Mouse (Mus musculus): ENCODE data around the gene Gm10696.
"Not testable (repeated sequence)": the region's sequence is repeated elsewhere in the genome, so short reads cannot be mapped to it uniquely, and the experiment has no call there.

Gene Gm10696

DNA sequence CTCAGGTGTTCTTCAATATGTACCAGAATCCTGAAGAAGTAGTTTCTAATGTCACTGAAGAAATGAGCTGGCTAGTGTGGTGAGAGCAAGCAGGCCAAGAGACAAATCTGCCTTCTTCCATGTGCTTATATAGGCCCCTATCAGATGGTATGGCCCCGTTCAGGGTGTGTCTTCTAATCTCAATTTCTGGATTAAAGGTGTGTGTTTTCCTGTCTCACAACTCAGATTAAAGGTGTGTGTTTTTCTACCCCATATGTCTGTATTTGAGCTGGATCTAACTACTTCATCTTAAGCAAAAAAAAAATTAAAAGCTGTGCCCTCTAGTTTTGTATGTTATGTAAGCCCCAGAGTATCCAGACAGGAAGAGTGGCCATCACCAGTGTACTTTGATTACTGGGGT, at the start of gene Gm10696:
Gene Gm10696, minus strand, starts transcription at position 101 of the 400 bp plus-strand sequence.
- in situ Hi-C loops (cut with MboI), result not testable (repeated sequence)

DNA sequence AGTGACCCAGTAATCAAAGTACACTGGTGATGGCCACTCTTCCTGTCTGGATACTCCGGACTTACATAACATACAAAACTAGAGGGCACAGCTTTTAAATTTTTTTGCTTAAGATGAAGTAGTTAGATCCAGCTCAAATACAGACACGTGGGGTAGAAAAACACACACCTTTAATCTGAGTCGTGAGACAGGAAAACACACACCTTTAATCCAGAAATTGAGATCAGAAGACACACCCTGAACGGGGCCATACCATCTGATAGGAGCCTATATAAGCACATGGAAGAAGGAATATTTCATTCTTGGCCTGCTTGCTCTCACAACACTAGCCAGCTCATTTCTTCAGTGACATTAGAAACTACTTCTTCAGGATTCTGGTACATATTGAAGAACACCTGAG, 18.4 kb upstream of the Gm10696 start, which contains the start of gene Gm5286:
Gene Gm5286, plus strand, starts transcription at position 301 of the 400 bp plus-strand sequence.
- in situ Hi-C loops (cut with MboI), result not testable (repeated sequence)

DNA sequence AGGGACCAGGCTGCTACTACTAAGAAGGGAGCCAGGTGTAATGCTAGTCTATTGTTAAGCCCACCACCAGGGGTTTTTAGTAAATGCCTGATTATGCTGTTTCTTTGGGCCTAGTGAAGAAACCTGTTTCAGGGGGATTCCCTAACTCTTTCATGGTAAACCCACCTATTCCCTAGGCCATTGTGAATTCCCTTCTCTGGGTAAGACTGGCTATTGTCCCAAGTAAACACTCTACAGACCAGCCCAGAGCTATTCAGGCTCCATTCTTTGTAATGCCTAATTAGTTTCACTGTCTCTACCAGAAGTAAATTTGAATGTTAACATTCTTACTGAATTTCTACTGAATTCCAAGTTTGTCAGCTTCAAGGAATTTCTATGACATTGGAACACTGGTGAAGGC, 10.6 kb downstream of the Gm10696 start:
- in situ Hi-C loops (cut with MboI), result not testable (repeated sequence)

Measured in mature B cell (primary cell).